Mouse (Mus musculus) gastrocnemius, adult 8-10 months (tissue): ENCODE measurements around the gene Brd7. TPM values are rescaled to one million over a fixed set of nuclear protein-coding genes. Genes with fewer than 3 reads are reported as not detected.

ENCODE experiments used
- DNase-seq, 2 experiments: peaks; one replicate each; pipeline ENCODE4 v3.0.0; 2022; ENCODE audit warnings: low spot score in 2 of 2
- total RNA-seq, 4 experiments: library from RNA; stranded (reverse); gene quantifications; 2 replicates each; pipeline ENCODE4 v1.2.4; 2022

Gene Brd7
- total RNA-seq, 4 experiments from 2014 or later, result 59.4 to 67.6 (median 63.1) TPM

- DNase-seq, result no peak
These were observed 51.7 kb downstream of the Brd7 start for GRCm38 (mm10) chr8:88310286-88310685.

GRCm38 (mm10) chr8:88309881-88310280 is 52.1 kb downstream of the Brd7 start:
- DNase-seq, result no peak

GRCm38 (mm10) chr8:88309274-88309873 is 52.6 kb downstream of the Brd7 start:
- no peak for DNase-seq

GRCm38 (mm10) chr8:88307736-88308135 is 54.3 kb downstream of the Brd7 start:
- DNase-seq, result no peak

- DNase-seq, result no peak
These were observed 55.5 kb downstream of the Brd7 start for GRCm38 (mm10) chr8:88306511-88306910.

GRCm38 (mm10) chr8:88305814-88306213 is 56.2 kb downstream of the Brd7 start:
- no peak for DNase-seq

- no peak for DNase-seq
These were observed 60.2 kb downstream of the Brd7 start for GRCm38 (mm10) chr8:88301589-88302437.

GRCm38 (mm10) chr8:88299907-88300603 is 61.9 kb downstream of the Brd7 start:
- DNase-seq, result no peak

- no peak for DNase-seq
These were observed 63.3 kb downstream of the Brd7 start for GRCm38 (mm10) chr8:88298733-88299103.

- DNase-seq, result no peak
These were observed 63.8 kb downstream of the Brd7 start for GRCm38 (mm10) chr8:88297976-88298732.

GRCm38 (mm10) chr8:88294977-88295376 is 67.0 kb downstream of the Brd7 start:
- DNase-seq, result no peak

- DNase-seq, result no peak
These were observed 68.2 kb downstream of the Brd7 start for GRCm38 (mm10) chr8:88293590-88294356.

- no peak for DNase-seq
These were observed 69.1 kb downstream of the Brd7 start for GRCm38 (mm10) chr8:88292926-88293325.

GRCm38 (mm10) chr8:88291305-88291690 is 70.7 kb downstream of the Brd7 start:
- DNase-seq, result no peak

GRCm38 (mm10) chr8:88290326-88291304 is 71.4 kb downstream of the Brd7 start:
- DNase-seq, result no peak

GRCm38 (mm10) chr8:88289901-88290300 is 72.1 kb downstream of the Brd7 start:
- DNase-seq, result no peak

- peak in 1 of 2 experiments; percentile 56 for DNase-seq
These were observed 73.3 kb downstream of the Brd7 start for GRCm38 (mm10) chr8:88288622-88289242.

- no peak for DNase-seq
These were observed 75.5 kb downstream of the Brd7 start for GRCm38 (mm10) chr8:88286421-88286960.
